Mouse (Mus musculus) small intestine, adult 2 months (tissue): Measurements from ENCODE around the gene Bcl11a.

Experiments used
- CTCF ChIP-seq: fragments of 200-500 bp; IDR thresholded peaks from 2 replicates; pipeline ENCODE4 v1.5.1; 2012; ENCODE audit warnings: low read depth, mild to moderate bottlenecking, control low read depth, inconsistent platforms, low read length, moderate library complexity, mixed read lengths; ENCODE audit not compliant: insufficient replicate concordance, insufficient read length; ENCODE audit errors: extremely low read depth
- POLR2A ChIP-seq: fragments of 200-500 bp; IDR thresholded peaks from 2 replicates; pipeline ENCODE4 v1.6.1; 2012; ENCODE audit warnings: low read depth, mild to moderate bottlenecking, control low read depth, inconsistent platforms, low read length, moderate library complexity

GRCm38 (mm10) chr11:24197424-24197823 lies 119.6 kb downstream of the Bcl11a start:
- TF ChIP-seq POLR2A (no peak), CTCF (no peak)
